Mouse (Mus musculus): ENCODE results near the gene Clmn. TPM values are rescaled to one million over a fixed set of nuclear protein-coding genes. Genes with fewer than 3 reads are reported as not detected.

Gene Clmn
- total RNA-seq, 4 experiments from 2014 or later, result 12.7 to 15.3 (median 14.2) TPM

DNA sequence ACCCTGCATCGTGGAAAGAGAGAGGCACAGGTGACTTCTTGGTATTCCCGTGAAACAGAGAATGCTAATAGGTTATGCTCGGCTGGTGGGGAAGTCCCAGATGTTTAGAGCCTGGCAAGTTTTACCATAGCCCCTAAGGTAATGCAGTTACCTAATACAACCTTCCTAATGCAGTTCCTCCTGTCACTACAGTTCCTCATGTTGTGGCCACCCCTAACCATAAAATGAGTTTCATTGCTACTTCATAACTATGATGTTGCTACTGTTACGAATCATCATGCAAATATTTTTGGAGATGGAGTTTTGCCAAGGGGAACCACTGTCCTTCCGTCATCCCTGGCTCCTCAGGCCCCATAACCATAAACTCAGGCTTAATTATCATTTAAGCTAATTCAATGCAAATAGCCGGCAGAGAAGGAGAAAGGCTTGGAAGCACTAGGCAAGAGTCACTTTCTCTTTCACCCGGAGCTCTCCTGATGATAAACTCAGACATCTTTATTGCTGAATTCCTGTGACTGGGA, 53.9 kb downstream of the Clmn start:
- no peak for DNase-seq

DNA sequence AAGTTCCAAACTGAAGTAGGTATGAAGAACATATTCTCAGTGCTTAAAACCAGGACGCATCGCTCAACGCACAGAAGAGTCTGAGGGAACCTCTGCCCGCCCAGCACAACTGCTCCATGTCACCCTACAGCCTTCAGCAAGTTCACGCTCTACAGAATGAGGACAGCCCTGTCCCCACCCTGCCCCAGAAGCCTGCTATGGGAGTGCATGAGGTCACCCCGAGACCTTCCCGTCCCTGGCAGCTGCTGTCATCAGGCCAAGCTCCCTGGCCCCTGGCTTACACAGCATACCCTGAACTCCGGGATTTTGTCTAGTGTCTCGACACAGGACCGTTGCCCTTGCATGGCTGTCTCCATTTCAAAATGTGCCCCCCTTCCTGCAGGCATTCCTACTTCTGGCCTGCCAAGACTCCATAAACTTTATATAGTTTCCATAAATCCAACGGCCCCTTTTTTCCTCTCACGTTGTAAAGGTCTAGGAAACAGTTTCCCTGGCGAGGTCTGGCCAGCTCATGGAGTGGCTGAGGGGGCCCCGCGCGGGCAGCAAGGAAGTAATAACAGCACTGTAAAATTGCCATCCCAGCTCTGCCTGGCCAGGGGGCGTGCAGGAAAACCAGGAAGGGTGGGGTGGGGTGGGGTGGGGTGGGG, 56.3 kb downstream of the Clmn start:
- no peak for DNase-seq

DNA sequence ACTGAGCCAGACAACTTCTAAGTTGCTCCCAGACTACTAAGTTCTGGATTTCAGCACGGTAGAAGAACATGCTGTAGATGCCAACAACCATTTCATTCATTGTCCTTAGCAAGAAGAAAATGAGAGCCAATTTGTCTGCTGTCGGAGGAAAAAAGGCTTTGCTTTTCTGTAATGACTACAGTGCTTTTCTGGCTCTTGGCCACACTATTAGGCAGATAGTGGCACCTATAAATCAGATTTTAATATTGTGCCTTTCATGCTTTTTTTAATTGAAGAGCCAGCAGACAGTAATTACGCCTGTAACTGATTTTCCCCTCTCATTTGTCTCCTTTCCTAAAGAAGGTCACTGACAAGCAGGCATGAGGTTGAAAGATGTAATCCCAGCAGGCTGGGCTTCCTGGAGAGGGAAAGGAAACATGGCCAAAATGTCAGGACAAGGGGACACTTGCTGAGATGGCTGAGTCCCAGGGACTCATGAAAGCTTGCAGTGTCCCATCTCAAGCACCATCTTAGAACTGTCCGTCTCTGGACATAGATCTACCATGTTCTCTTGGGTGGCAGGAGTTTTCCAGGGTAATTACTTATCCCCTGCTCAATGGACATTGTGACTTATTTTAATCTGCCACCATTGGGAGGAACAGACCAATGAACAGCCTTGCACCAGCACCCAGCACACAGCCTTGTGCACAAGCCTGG, 58.0 kb downstream of the Clmn start:
- DNase-seq, result no peak

DNA sequence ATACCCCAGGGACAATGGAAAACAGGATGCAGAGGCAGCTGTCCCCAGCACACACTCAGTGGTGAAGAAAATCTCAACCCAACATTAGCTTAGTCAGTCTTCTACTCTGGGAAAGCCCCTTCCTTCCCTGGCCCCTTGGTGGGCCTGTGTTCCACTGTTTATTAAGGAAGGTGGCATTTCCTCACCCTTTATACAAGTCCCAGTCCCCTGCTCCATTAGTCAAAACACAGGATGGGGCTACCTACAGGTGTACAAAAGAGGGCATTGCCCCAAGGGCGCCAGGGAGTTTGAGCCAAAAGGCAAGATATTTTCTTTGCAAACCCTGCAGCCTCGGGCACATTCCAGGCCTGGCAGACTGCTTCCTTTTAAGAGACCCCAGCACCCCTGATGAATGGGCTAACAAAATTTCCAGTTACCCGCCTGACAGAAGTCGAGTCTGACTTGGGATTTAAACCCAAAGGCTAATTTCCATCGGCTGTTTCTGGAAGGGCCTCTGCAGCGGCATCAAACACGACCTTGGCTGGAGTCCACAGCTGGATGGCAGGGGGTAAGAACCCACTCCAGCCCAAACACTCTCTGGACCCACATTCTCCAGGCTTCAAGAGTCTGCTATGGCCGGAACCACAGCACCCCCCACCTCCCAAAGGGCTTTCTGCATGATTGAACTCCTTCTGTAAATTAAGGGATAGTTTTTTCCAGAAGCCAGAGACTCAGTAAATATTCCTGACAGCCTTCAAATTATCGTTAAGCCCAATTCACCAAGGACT, 63.2 kb downstream of the Clmn start:
- DNase-seq, result no peak

DNA sequence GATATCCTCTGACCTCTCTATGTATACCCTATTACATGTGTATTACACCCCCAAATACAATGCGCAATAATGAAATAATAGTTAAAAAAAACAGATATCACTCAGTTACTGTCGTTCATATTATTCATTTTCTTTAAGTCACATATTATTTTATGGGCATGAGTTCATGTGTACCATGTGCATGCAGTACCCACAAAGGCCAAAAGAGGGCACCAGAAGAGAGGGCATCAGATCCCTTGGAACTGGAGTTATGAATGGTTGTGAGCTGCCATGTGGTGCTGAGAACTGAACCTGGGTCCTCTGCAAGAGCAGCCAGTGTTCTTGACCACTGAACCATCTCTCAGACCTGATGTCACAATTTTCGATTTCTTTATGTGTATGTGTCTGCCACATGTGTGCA, 65.5 kb downstream of the Clmn start:
- no peak for DNase-seq

DNA sequence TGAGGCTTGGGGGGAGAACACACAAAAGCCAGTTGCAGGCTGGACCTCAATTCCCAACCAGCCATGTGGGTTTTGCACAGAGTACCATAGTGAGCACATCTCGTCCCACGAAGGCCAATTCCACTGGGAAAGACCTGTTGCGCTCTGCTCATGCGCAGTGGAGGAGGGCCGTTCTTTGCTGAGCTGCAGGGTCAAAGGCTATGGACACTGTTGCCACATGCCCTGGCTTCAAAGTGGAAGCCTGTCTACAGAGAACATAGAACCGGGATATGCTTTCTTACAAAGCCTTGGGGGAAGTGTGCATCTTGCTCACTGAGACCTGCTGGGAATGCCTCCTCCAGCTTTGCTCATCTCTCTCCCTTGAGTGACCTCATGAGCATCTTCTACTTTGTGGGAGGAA, 67.0 kb downstream of the Clmn start:
- DNase-seq, result no peak

DNA sequence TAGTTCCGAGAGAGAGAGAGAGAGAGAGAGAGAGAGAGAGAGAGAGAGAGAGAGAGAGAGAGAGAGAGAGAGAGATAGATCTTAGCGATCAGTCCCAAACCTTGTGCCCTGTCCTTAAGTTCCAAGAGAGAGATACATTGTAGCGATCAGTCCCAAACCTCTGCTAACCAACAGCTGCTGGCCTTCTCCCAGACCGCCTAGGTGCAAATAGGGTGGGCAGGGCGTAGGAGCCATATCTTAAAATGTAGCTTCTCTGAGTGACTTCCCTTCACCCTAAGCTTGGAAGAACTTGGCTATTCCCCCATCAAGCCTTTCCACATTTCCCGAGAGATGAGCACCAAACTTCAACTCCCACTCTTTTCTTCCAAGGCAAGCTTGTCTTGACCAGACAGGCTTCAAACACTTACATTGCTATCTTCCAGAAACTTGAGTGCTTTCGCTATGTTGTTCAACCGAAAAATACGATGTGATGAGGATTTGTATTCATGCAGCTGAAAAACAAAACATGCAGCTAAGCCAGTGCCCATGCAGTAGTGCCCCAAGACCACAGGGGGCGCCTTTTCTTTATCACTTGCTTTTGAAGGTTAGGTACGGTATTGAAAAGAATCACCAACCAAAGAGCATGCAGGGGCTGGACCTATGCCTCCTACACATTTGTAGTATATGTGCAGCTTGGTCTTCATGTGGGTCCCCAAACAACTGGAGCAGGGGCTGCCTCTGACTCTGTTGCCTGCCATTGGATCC, 68.1 kb downstream of the Clmn start:
- DNase-seq, result no peak

DNA sequence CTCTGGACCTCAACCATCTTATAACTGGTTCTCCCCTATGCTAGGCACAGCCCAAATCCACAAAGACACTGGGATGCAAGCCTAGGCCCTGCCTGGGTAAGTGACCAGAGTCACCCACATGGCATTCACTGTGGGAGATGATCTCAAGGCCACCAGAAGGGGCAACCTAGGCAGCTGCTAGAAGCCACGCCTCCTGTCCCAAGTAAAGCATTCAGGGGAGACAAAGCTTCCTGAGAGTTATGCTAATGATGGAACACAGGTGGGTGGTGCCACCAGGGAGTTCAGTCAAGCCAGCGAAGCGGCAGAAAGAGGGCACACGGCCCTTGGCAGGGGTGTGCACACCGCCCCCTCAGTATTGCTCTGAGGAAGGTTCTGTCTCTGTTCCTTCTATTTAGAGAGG, 69.9 kb downstream of the Clmn start:
- no peak for DNase-seq

DNA sequence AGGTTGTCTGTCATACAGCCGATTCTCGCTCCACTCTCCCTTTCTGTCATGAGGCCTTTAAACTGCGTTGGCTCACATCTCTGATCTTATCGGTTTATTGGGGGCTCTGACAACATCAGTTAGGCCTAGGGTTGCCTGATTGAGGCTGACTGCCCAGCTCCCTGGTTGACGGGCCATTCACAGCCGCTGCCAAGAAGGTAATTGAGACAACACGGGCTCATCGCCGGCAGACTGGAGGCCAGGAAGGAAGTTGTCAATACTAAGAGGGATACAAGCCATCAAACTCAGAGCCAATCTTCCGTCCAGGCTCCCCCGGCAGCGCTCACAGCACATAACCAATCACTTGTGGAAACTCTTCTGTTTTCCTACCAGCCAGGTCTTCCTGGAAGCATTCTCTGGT, 71.4 kb downstream of the Clmn start:
- DNase-seq, result no peak

DNA sequence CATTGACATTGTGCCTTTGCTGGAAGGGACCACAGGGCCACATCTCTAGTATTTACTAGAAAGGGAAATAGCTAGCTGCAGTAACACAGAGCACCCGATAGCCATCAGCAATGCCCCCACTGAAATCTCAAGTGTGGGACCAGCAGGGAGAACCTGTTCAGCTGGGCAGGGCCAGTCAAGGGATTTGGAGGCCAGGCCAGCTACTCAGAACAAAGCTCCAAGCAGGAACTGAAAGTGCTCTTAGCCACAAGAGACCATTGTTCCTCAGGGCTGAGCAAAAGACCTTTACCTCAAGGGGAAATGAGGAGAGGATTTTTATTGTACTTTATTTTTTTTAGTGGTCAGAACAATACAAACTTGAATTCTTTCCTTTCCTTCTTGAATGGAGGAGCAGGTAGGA, 87.3 kb downstream of the Clmn start:
- no peak for DNase-seq

DNA sequence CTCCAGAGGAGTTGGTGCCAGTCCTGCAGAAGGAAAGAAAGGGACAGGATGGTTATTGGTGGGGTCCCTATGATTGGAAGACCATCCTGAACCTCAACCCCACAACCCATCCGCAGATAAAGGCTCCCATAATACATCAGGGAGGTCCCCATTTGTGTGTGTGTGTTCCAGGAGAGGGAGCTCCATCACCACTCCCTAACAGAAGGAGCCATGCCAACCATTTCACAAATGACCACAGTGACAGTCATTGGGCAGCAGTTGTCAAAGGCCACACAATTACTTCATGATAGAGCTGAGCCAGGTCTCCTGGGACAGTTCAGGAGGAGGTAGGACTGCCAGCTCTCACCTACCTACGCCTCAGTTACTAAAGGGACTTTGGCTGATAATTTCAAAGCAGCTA, 92.9 kb downstream of the Clmn start:
- DNase-seq, result no peak

DNA sequence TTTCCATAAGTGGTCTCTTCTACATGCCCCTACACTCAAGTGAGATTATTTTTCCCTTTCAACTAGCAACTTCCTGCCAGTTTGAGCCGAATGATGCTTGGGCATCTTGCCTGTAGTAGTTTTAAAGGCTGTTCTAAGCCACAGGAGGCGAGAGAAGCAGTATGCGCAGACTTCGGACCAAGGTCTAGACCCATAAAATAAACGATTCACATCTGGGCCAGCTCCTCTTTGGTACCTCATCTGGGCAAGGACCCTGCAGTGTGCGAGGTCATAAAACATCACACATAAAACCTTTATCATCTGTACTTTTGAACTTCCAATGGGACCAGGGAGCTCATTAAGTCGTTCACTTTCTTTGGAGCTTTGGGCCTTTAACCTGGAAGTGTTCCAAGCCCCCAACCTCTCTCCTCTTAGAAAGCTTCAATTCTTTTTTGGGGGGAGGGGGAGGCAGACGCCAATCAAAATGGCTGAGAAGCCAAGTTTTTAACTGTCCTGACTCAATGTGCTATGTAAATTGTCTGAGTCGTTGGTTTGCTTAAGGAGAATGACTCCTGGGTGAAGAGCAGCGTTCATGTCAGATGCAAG, 95.6 kb downstream of the Clmn start:
- no peak for DNase-seq

DNA sequence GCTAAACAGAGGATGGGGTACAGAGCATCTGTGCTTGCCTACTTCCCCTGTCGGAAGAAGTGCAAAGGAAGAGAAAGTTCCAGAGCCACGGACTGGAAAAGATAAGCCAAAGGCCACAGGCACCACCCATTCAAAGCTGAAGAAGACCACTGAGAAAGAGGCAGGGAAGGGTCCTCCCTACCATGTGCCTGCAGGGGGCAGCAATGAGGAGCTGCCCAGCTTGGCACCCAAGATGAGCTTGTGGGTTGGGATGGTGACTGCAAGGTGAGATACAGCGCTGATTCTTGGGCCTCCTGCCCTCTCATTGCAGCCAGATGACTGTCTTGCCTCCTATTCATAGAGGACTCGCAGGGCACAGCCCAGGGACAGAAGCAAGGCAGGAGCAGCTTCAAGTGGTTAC, 97.7 kb downstream of the Clmn start:
- no peak for DNase-seq

DNA sequence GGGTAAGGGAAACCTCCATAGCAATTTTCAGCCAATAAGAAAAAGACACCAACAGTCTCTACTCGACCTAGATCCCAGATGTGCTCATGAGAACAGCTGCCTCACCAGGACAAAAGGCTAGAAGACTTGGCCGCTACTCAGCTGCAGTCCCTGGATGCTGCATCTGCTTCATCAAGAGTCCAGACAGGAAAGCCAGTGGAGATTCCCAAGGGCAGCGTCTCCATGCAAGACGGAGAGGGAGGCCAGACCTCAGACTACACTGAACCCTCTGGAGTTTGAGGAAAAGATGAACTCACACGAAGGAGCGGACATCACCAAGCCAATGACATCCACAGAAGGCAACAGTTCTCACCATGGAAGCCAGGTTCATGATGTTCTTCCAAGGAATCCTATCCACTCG, 99.1 kb downstream of the Clmn start:
- DNase-seq, result no peak

DNA sequence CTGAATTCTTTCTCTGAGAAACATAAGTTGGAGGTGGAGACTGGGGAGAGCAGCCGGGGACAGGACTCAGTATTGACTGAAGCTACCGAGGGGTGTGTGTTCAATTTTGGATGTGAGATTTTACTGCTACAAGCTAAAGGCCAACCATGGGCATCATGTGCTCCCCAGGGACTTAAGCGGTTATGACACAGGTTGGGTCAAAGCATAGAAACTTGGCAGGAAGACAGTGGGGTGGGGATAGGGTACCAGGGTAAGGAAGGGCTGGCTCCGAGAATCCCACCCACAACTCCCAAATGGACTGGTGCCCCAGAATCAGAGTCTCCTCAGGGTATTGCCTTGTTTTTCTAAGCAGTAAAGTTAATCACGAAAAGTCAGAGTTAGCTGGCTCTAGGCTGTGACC, 99.8 kb downstream of the Clmn start:
- DNase-seq, result no peak

DNA sequence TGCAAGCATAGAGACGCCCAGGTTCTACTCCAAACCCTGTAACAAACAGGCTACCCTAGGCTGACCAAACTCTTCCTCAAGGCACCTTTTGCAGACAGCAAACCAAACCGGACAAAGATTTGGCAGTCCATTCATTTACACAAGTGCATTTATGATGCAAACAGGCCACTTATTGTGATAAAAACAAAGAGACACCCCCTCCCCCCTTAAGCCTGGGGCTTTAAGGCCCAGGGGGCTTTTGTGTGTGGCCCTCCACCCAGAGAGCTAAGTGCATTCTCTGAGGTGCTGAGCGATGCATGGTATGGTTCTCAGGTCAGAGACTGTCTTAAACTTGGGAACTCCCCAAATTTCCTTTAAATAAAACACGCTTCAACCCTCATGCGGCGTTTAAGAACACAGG, 101.0 kb downstream of the Clmn start:
- no peak for DNase-seq

DNA sequence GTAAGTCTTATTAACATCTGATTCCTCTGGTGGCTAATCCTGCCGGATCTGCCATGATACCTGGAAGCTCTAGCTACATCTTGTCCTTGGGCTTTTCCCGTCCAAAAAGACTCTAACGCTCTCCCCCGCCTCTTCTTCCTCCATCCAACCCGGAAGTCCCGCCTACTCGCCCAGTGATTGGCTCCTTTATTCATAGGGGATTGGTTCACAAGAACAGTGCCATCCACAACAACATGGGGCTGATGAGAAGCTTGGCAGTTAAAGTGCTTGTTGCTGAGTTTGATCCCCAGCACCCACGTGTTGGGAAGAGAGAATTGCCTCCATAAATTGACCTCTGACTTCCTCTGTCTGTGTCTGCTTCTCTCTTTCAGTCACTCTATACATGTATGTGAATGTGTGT, 103.5 kb downstream of the Clmn start:
- no peak for DNase-seq

DNA sequence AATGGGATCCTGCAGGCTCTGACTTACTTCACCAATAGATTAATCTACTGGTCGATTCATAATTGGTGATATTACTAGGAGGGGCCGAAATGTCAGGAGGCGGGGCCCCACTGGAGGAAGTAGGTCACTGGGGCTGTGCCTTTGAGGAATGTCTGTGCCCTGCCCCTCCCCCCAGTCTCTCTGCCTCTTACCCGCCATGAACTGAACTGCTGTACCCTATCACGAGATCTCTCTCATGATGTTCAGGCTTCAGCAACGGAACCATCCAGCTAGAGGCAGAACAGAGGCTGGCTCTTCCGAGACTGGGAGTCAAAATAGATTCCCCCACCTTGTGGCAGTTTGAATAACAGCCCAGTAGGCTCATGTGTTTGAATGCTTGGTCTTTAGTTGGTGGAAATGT, 106.8 kb downstream of the Clmn start:
- no peak for DNase-seq

DNA sequence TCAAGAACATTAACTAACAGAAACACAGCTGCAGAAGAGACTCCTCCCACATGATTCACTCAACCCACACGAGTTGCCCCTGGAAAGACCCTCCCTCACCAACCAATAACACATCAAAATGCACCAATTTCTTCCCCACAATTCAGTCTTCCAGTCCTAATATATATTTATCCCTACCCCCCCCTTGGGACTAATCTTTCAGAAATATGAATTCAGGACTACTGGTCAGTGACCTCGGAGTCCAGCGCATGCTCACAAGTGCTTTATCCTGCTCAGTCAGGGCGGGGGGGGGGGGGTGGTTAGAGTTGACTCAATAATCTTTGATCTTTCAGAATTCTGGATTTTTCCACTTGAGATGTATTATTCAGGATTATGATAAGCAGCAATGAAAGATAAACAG, 111.2 kb downstream of the Clmn start:
- no peak for DNase-seq

DNA sequence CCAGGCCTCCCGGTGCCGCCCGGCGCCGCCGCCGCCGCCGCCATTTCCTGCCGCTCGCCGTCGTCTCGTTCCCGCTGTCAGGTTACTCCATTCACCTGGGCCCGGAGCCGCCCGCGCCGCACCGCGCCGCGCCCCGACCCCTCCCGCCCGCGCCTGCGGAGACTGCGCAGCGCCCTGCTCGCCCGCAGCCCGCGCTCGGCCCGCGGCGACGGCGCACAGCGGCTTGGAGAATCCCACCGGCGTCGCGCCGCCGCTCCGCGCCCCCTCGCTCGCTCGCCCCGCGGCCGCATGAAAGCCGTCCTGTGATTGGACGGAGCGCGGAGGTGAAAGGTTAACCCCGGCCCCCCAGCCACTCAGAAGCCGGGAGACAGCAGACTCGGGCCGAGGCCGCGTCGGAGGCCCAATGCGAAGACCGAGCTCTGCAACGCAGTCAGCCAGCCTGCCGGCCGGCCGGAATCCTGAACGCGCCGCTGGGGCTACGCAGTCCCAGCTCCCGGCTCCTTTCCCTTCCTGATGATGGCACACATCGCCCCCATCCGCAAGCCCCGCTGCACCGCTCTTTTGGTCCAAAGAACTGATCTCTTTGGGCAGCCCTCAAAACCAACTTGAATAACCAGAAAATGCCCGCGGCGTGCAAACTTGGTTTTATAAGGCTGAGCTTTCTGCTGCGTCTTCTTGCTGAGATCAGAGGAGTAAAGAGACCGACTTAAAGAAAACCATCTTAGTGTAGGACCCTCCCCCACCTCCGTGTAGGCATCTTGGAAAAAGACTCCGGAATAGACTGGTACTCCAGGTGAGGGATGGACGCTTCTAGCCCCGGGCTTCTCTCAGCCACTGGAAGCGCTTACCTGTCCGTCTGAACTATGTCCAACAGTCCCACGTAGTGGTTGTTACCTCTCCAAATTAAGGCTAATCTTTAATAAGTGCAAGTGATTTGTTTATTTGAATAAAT, 112.8 kb downstream of the Clmn start, which contains the start of gene Dicer1:
Dicer1 (minus strand) TSS at position 139 of the 952 bp plus-strand sequence.
- peak; percentile 93 for DNase-seq

DNA sequence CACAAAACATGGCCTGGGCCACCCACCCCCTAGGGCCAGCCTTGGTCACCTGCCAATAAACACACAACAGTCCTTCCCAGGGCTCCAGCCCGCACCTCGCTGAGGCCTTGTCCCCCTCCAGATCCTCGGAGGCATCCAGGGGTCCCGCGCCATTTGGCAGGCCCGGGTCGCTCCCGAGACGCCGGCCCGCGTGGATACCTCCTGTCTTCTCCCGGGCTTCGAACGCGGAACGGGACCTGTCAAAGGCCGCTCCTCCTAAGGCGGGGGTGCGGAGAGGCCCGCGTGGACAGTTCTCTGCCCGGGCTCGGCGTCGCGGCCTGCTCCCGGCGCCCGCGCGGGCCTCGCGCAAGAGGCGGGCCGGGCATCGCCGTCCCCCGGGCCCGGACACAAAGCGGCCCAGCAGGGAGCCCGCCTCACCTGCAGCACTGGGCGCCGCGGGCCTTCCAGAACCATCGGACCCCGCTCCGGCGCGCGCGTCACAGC, 113.5 kb downstream of the Clmn start:
- DNase-seq, result no peak
